ENCODE assay signal across 23 mouse cellular contexts in the genomic region with DNA sequence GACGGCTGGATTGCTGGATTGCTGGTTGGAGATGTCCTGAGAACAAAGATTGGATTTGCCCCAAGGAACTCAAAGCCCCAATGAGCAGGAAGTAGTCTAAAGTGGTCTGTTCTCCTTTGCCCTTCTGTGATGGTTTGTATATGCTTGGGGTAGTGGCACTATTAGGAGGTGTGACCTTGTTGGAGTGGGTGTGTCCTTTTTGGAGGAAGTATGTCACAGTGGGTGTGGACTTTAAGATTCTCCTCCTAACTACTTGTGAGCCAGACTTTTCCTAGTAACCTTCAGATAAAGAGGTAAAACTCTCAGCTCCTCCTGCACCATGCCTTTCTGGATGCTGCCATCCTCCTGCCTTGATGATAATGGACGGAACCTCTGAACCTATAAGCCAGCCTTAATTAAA.
DNase-seq lines count a peak whose midpoint lies in the region; ATAC-seq lines count a peak whose summit lies in the region.
"Had no signal": no experiment of that assay in that cellular context is flagged by ENCODE, and none has a peak within 500 bp of the region (broad histone marks: within the 10 kb centered on the region; RNA-seq: fewer than 3 reads in every experiment).

No protein-coding gene starts in this region.

- H3K36me3 ChIP-seq in heart, embryonic 11.5 days (ENCODE audit: control insufficient read depth, insufficient read depth, low read length), result no peaks in the 10 kb centered on the region
- no peaks in the 10 kb centered on the region for H3K36me3 ChIP-seq in liver, embryonic 15.5 days (replicated peaks)
- no peaks in the 10 kb centered on the region for H3K36me3 ChIP-seq in forebrain, embryonic 13.5 days (ENCODE audit: poor library complexity, severe bottlenecking)
- H3K36me3 ChIP-seq: embryonic facial prominence, embryonic 15.5 days; G1E; heart, embryonic 10.5 days; hindbrain, embryonic 15.5 days; intestine, embryonic 15.5 days; midbrain, embryonic 12.5 days had no signal

- no peak for DNase-seq in heart, adult 18-20 months
- DNase-seq in ES-CJ7 (ENCODE audit: low read depth, low spot score), result peak; percentile 62
- no peak for DNase-seq in embryo, embryonic 9.5 days (ENCODE audit: extremely low spot score)
- DNase-seq in spleen, postnatal 10 days (ENCODE audit: low spot score in 2 of 2), result no peak
- DNase-seq: cerebellum, adult 9-11 months; embryo, embryonic 11 days; gastrocnemius, postnatal 10 days; kidney, adult 9 months; kidney, postnatal 36 days; layer of hippocampus, adult 9-11 months; lung, embryonic 14.5 days had no signal

- H3K9ac ChIP-seq in heart, embryonic 11.5 days (ENCODE audit: low read depth, low read length), result no peak overlapping the region
- no peak overlapping the region for H3K9ac ChIP-seq in liver, embryonic 15.5 days
- no peak overlapping the region for H3K9ac ChIP-seq in forebrain, embryonic 13.5 days
- H3K9ac ChIP-seq: embryonic facial prominence, embryonic 15.5 days; hindbrain, embryonic 15.5 days; intestine, embryonic 15.5 days; lung, embryonic 14.5 days; midbrain, embryonic 12.5 days had no signal

- H3K4me2 ChIP-seq in heart, embryonic 11.5 days, result no peak overlapping the region
- H3K4me2 ChIP-seq in liver, embryonic 15.5 days, result no peak overlapping the region
- H3K4me2 ChIP-seq in forebrain, embryonic 13.5 days, result no peak overlapping the region
- H3K4me2 ChIP-seq: embryonic facial prominence, embryonic 15.5 days; hindbrain, embryonic 15.5 days; intestine, embryonic 15.5 days; lung, embryonic 14.5 days; midbrain, embryonic 12.5 days had no signal

- H3K4me1 ChIP-seq in heart, embryonic 11.5 days (ENCODE audit: control insufficient read depth, insufficient read depth, low read length), result peaks cover 2% of the 10 kb centered on the region; the same call in 1 of the 2 replicates
- H3K4me1 ChIP-seq in liver, embryonic 15.5 days (replicated peaks), result peaks cover 18% of the 10 kb centered on the region
- no peaks in the 10 kb centered on the region for H3K4me1 ChIP-seq in forebrain, embryonic 13.5 days
- H3K4me1 ChIP-seq: embryonic facial prominence, embryonic 15.5 days; hindbrain, embryonic 15.5 days had no signal

- no peaks in the 10 kb centered on the region for H3K27me3 ChIP-seq in heart, embryonic 11.5 days (ENCODE audit: control insufficient read depth, insufficient read depth, low read length)
- peaks cover 36% of the 10 kb centered on the region for H3K27me3 ChIP-seq in liver, embryonic 15.5 days
- H3K27me3 ChIP-seq in forebrain, embryonic 13.5 days, result no peaks in the 10 kb centered on the region
- H3K27me3 ChIP-seq: embryonic facial prominence, embryonic 15.5 days; hindbrain, embryonic 15.5 days; intestine, embryonic 15.5 days; midbrain, embryonic 12.5 days had no signal

- no peaks in the 10 kb centered on the region for H3K9me3 ChIP-seq in heart, embryonic 11.5 days (replicated peaks; ENCODE audit: control insufficient read depth, low read length)
- H3K9me3 ChIP-seq in liver, embryonic 15.5 days (replicated peaks), result no peaks in the 10 kb centered on the region
- H3K9me3 ChIP-seq in forebrain, embryonic 13.5 days (replicated peaks), result no peaks in the 10 kb centered on the region
- H3K9me3 ChIP-seq: embryonic facial prominence, embryonic 15.5 days; G1E; heart, embryonic 10.5 days; hindbrain, embryonic 15.5 days; intestine, embryonic 15.5 days; midbrain, embryonic 12.5 days had no signal

- H3K27ac ChIP-seq in heart, embryonic 11.5 days (ENCODE audit: low read depth, low read length), result no peak overlapping the region
- peak overlapping the region; percentile 71 for H3K27ac ChIP-seq in liver, embryonic 15.5 days (replicated peaks)
- H3K27ac ChIP-seq in forebrain, embryonic 13.5 days, result no peak overlapping the region
- H3K27ac ChIP-seq: embryonic facial prominence, embryonic 15.5 days; heart, embryonic 10.5 days; hindbrain, embryonic 15.5 days; intestine, embryonic 15.5 days; macrophage; midbrain, embryonic 12.5 days had no signal

- ATAC-seq in heart, embryonic 11.5 days (replicated peaks; ENCODE audit: insufficient number of reproducible peaks, low FRiP score, low TSS enrichment), result peak; percentile 57; the same call in 1 of the 2 replicates
- peak; percentile 93 for ATAC-seq in erythroid progenitor cell, adult 5-6 weeks (replicated peaks; ENCODE audit: low FRiP score, poor library complexity, severe bottlenecking)
- ATAC-seq in liver, embryonic 15.5 days (ENCODE audit: insufficient read depth), result peak; percentile 86
- no peak for ATAC-seq in forebrain, embryonic 13.5 days
- ATAC-seq: CD4-positive, CD25-positive, alpha-beta regulatory T cell, adult 4 months; intestine, embryonic 15.5 days had no signal

- no peak overlapping the region for H3K4me3 ChIP-seq in heart, embryonic 11.5 days (ENCODE audit: low read depth, low read length)
- no peak overlapping the region for H3K4me3 ChIP-seq in liver, embryonic 15.5 days (replicated peaks)
- no peak overlapping the region for H3K4me3 ChIP-seq in forebrain, embryonic 13.5 days
- H3K4me3 ChIP-seq: embryonic facial prominence, embryonic 15.5 days; heart, embryonic 10.5 days; hindbrain, embryonic 15.5 days; intestine, embryonic 15.5 days; midbrain, embryonic 12.5 days had no signal

- WGBS in heart, embryonic 11.5 days (ENCODE audit: insufficient replicate concordance), result 73% methylated on average over 2 of the region's 2 CpGs
- WGBS in liver, embryonic 15.5 days (ENCODE audit: insufficient replicate concordance), result 65% methylated on average over 2 of the region's 2 CpGs
- 85% methylated on average over 2 of the region's 2 CpGs for WGBS in forebrain, embryonic 13.5 days
